Mouse (Mus musculus): ENCODE data around the gene Ager. TPM values are rescaled to one million over a fixed set of nuclear protein-coding genes. Genes with fewer than 3 reads are reported as not detected.

Gene Ager
- polyA plus RNA-seq, 1 experiment from 2014 or later: 2.3 TPM

DNA sequence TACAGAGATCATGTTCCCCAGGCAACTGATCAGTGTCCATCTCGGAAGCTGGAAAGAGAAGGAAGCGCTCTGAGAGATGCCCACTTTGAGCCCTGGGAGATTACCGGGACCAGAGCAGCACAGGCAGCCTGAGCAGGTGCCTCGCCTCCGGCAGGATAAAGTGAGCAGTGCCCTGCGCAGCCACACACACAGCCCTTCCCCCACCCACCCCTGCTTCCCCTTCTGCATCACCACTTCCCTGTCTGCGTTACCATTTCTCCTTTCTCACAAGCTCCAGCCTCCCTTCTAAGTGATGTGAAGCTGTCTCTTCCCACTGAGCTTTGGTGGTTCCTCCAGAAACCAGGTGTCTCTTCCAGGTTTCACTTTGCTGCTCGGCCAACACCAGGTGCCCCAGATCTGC lies 36.5 kb upstream of the Ager start:
- no peak overlapping the region for H3K4me3 ChIP-seq (ENCODE audit: low read depth, low read length)
- H3K4me2 ChIP-seq (ENCODE audit: low read depth, low read length): no peak overlapping the region
- H3K27ac ChIP-seq (replicated peaks; ENCODE audit: low read depth, low read length): no peak overlapping the region; the same call in 1 of the 2 replicates
- H3K9me3 ChIP-seq (ENCODE audit: control insufficient read depth, low read length): no peaks in the 10 kb centered on the region
- H3K4me1 ChIP-seq (ENCODE audit: control insufficient read depth, insufficient read depth, low read length): 0 out of 2 replicates have a peak, but pooled peaks cover 4% of the 10 kb centered on the region
- ATAC-seq (ENCODE audit: low read depth) (no peak), DNase-seq (ENCODE audit: low spot score) (no peak)
- WGBS: 22% methylated on average over 8 of the region's 8 CpGs
- H3K27me3 ChIP-seq (replicated peaks; ENCODE audit: control insufficient read depth, insufficient read depth, low read length): no peaks in the 10 kb centered on the region
- H3K36me3 ChIP-seq (ENCODE audit: control insufficient read depth, insufficient read depth, low read length): no peaks in the 10 kb centered on the region
- H3K9ac ChIP-seq (ENCODE audit: low read depth, low read length): no peak overlapping the region

DNA sequence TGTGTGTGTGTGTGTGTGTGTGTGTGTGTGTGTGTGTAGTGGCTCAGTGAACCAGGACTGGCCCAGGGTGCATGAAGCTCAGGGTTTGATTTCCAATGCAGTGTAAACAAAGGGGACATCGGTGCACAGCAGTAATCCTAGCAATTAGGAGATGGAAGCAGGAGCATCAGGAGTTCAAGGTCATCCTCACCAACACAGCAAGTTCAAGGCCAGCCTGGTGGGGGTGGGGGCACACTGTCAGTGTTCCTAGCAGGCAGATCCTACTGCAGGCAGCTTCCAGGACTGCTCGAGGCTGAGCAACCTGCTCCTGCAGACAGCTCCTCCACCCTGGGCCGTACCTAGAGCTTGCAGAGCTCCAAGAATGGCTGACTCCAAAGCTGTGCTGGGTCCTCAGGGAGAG lies 35.1 kb upstream of the Ager start:
- H3K9ac ChIP-seq (ENCODE audit: low read depth, low read length): no peak overlapping the region
- H3K36me3 ChIP-seq (ENCODE audit: control insufficient read depth, insufficient read depth, low read length): no peaks in the 10 kb centered on the region
- no peak overlapping the region for H3K27ac ChIP-seq (replicated peaks; ENCODE audit: low read depth, low read length)
- no peak overlapping the region for H3K4me3 ChIP-seq (ENCODE audit: low read depth, low read length)
- WGBS: 33% methylated on average over 3 of the region's 3 CpGs
- no peak for ATAC-seq (ENCODE audit: low read depth)
- no peak overlapping the region for H3K4me2 ChIP-seq (ENCODE audit: low read depth, low read length)
- DNase-seq (ENCODE audit: low spot score): no peak
- H3K9me3 ChIP-seq (ENCODE audit: control insufficient read depth, low read length): no peaks in the 10 kb centered on the region
- H3K4me1 ChIP-seq (ENCODE audit: control insufficient read depth, insufficient read depth, low read length): 0 out of 2 replicates have a peak, but pooled peaks cover 4% of the 10 kb centered on the region
- H3K27me3 ChIP-seq (replicated peaks; ENCODE audit: control insufficient read depth, insufficient read depth, low read length): no peaks in the 10 kb centered on the region

DNA sequence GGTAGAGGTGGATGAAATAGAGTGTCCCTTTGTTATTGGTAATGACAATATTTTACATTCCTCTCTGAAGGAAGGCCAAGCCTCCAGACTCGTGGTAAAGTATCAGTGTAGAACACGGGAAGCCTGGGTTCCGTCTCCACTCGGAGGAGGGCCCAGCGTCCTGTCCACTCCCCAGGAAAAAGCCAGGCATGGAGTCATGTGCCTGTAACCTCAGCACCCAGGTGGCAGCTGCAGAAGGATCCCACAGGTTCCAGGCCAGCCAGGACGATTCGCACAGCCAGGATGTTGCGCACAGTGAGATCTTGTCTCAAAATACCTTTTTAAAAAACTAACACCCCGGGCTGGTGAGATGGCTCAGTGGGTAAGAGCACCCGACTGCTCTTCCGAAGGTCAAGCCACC lies 34.3 kb upstream of the Ager start:
- no peak overlapping the region for H3K9ac ChIP-seq (ENCODE audit: low read depth, low read length)
- no peaks in the 10 kb centered on the region for H3K9me3 ChIP-seq (ENCODE audit: control insufficient read depth, low read length)
- 69% methylated on average over 11 of the region's 11 CpGs for WGBS
- no peaks in the 10 kb centered on the region for H3K27me3 ChIP-seq (replicated peaks; ENCODE audit: control insufficient read depth, insufficient read depth, low read length)
- H3K4me2 ChIP-seq (ENCODE audit: low read depth, low read length): no peak overlapping the region
- ATAC-seq (ENCODE audit: low read depth) (no peak), DNase-seq (ENCODE audit: low spot score) (no peak)
- no peak overlapping the region for H3K4me3 ChIP-seq (ENCODE audit: low read depth, low read length)
- H3K4me1 ChIP-seq (ENCODE audit: control insufficient read depth, insufficient read depth, low read length): 0 out of 2 replicates have a peak, but pooled peaks cover 4% of the 10 kb centered on the region
- H3K36me3 ChIP-seq (ENCODE audit: control insufficient read depth, insufficient read depth, low read length): no peaks in the 10 kb centered on the region
- H3K27ac ChIP-seq (replicated peaks; ENCODE audit: low read depth, low read length): no peak overlapping the region

DNA sequence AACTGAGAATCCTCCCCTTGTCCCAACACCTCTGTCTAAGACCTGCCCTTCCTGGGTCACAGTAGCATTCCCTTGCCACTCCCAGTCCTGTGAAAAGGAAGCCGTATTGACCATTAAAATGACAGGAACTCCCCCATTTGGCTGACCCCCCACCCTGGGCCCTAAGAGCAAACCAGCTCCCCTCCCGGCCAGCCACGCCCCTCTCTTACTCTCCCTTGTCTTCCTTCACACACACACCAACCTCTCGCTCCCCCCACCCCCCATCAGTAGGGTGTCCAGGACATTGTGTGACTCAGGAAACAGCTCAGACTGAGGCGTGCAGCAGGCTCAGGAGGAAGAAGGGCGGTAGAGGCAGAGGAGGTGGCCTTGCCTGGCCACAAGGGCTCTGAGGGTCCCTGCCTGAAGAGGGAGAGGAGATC lies 33.6 kb upstream of the Ager start, which contains the start of gene Notch4:
Notch4 (plus strand) TSS at position 266 of the 419 bp plus-strand sequence.
- Histone ChIP-seq H3K4me2 (ENCODE audit: low read depth, low read length) (peak within 1 kb of the TSS; percentile 2; the same call in 1 of the 2 replicates), H3K36me3 (ENCODE audit: control insufficient read depth, insufficient read depth, low read length) (no peaks in the 10 kb centered on the region), H3K27me3 (replicated peaks; ENCODE audit: control insufficient read depth, insufficient read depth, low read length) (no peaks in the 10 kb centered on the region), H3K9ac (ENCODE audit: low read depth, low read length) (0 out of 2 replicates have a peak within 1 kb of the TSS, but pooled peaks have one; percentile 5), H3K4me1 (ENCODE audit: control insufficient read depth, insufficient read depth, low read length) (0 out of 2 replicates have a peak, but pooled peaks cover 4% of the 10 kb centered on the region), H3K27ac (replicated peaks; ENCODE audit: low read depth, low read length) (peak within 1 kb of the TSS; percentile 19), H3K4me3 (ENCODE audit: low read depth, low read length) (no peak within 1 kb of the TSS), H3K9me3 (ENCODE audit: control insufficient read depth, low read length) (no peaks in the 10 kb centered on the region)
- WGBS: 21% methylated on average over 6 of the region's 6 CpGs
- ATAC-seq (ENCODE audit: low read depth) (no peak), DNase-seq (ENCODE audit: low spot score) (peak; percentile 10)

DNA sequence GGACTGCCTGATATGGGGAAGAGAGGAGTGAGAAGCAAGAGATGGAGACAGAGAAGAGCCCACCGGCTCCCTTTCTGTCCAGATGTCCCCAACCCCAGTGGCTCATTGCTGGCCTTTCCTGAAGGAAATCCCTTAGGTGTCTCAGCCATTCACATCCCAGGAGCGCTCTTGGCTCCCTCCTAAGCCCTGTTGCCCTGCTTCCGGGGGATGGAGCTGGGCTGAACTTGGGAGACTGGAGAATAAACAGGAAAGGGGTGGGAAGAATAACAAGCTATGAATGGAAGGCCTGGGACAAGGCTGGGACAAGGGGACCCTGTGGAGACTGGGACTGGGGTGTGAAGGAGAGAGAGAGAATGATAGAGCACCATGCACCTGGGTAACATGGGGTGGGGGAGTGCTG lies 32.9 kb upstream of the Ager start:
- ATAC-seq (ENCODE audit: low read depth) (no peak), DNase-seq (ENCODE audit: low spot score) (no peak)
- WGBS: 29% methylated on average over 3 of the region's 3 CpGs
- Histone ChIP-seq H3K36me3 (ENCODE audit: control insufficient read depth, insufficient read depth, low read length) (no peaks in the 10 kb centered on the region), H3K4me1 (ENCODE audit: control insufficient read depth, insufficient read depth, low read length) (0 out of 2 replicates have a peak, but pooled peaks cover 4% of the 10 kb centered on the region), H3K4me2 (ENCODE audit: low read depth, low read length) (peak overlapping the region; percentile 2; the same call in 1 of the 2 replicates), H3K27me3 (replicated peaks; ENCODE audit: control insufficient read depth, insufficient read depth, low read length) (no peaks in the 10 kb centered on the region), H3K4me3 (ENCODE audit: low read depth, low read length) (no peak overlapping the region), H3K9me3 (ENCODE audit: control insufficient read depth, low read length) (no peaks in the 10 kb centered on the region), H3K27ac (replicated peaks; ENCODE audit: low read depth, low read length) (peak overlapping the region; percentile 19; the same call in 1 of the 2 replicates), H3K9ac (ENCODE audit: low read depth, low read length) (no peak overlapping the region)

DNA sequence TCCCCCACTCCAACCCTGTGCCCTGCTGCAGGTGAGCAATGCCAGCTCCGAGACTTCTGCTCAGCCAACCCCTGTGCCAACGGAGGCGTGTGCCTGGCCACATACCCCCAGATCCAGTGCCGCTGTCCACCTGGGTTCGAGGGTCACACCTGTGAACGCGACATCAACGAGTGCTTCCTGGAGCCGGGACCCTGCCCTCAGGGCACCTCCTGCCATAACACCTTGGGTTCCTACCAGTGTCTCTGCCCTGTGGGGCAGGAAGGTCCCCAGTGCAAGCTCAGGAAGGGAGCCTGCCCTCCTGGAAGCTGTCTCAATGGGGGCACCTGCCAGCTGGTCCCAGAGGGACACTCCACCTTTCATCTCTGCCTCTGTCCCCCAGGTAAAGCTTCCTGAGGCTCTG lies 30.4 kb upstream of the Ager start:
- H3K27ac ChIP-seq (replicated peaks; ENCODE audit: low read depth, low read length): no peak overlapping the region
- no peak overlapping the region for H3K4me2 ChIP-seq (ENCODE audit: low read depth, low read length)
- no peaks in the 10 kb centered on the region for H3K9me3 ChIP-seq (ENCODE audit: control insufficient read depth, low read length)
- 0 out of 2 replicates have a peak, but pooled peaks cover 4% of the 10 kb centered on the region for H3K4me1 ChIP-seq (ENCODE audit: control insufficient read depth, insufficient read depth, low read length)
- ATAC-seq (ENCODE audit: low read depth) (no peak), DNase-seq (ENCODE audit: low spot score) (no peak)
- no peak overlapping the region for H3K9ac ChIP-seq (ENCODE audit: low read depth, low read length)
- 59% methylated on average over 6 of the region's 9 CpGs for WGBS
- no peaks in the 10 kb centered on the region for H3K36me3 ChIP-seq (ENCODE audit: control insufficient read depth, insufficient read depth, low read length)
- no peak overlapping the region for H3K4me3 ChIP-seq (ENCODE audit: low read depth, low read length)
- no peaks in the 10 kb centered on the region for H3K27me3 ChIP-seq (replicated peaks; ENCODE audit: control insufficient read depth, insufficient read depth, low read length)

DNA sequence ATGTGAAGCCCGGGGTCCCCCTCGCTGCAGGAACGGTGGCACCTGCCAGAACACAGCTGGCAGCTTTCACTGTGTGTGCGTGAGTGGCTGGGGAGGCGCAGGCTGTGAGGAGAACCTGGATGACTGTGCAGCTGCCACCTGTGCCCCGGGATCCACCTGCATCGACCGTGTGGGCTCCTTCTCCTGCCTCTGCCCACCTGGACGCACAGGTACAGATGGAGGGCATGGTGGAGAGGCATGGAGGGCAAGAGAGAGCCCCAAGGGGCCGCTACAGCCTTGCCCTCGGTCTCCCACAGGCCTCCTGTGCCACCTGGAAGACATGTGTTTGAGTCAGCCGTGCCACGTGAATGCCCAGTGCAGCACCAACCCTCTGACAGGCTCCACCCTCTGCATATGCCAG lies 29.2 kb upstream of the Ager start:
- Histone ChIP-seq H3K4me2 (ENCODE audit: low read depth, low read length) (no peak overlapping the region), H3K36me3 (ENCODE audit: control insufficient read depth, insufficient read depth, low read length) (no peaks in the 10 kb centered on the region), H3K4me1 (ENCODE audit: control insufficient read depth, insufficient read depth, low read length) (0 out of 2 replicates have a peak, but pooled peaks cover 4% of the 10 kb centered on the region), H3K9me3 (ENCODE audit: control insufficient read depth, low read length) (no peaks in the 10 kb centered on the region), H3K9ac (ENCODE audit: low read depth, low read length) (no peak overlapping the region), H3K4me3 (ENCODE audit: low read depth, low read length) (no peak overlapping the region), H3K27ac (replicated peaks; ENCODE audit: low read depth, low read length) (no peak overlapping the region), H3K27me3 (replicated peaks; ENCODE audit: control insufficient read depth, insufficient read depth, low read length) (no peaks in the 10 kb centered on the region)
- no peak for DNase-seq (ENCODE audit: low spot score)
- ATAC-seq (ENCODE audit: low read depth): no peak
- 80% methylated on average over 11 of the region's 13 CpGs for WGBS

DNA sequence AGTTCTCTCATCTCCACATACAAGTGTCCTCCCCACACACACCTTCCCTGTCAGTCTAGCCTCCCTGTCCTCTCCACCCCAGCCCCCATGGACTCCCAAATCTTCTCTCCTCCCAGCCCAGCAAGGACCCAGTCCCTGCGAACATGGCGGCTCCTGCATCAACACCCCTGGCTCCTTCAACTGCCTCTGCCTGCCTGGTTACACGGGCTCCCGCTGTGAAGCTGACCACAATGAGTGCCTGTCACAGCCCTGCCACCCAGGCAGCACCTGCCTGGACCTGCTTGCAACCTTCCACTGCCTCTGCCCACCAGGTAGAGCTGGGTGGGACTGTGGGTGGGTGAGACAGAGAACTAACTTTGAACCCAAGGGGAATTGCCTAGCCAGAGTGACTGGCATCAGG lies 27.7 kb upstream of the Ager start:
- ATAC-seq (ENCODE audit: low read depth): no peak
- no peaks in the 10 kb centered on the region for H3K36me3 ChIP-seq (ENCODE audit: control insufficient read depth, insufficient read depth, low read length)
- 66% methylated on average over 4 of the region's 4 CpGs for WGBS
- H3K9me3 ChIP-seq (ENCODE audit: control insufficient read depth, low read length): no peaks in the 10 kb centered on the region
- no peak overlapping the region for H3K4me2 ChIP-seq (ENCODE audit: low read depth, low read length)
- H3K4me1 ChIP-seq (ENCODE audit: control insufficient read depth, insufficient read depth, low read length): no peaks in the 10 kb centered on the region
- H3K4me3 ChIP-seq (ENCODE audit: low read depth, low read length): no peak overlapping the region
- no peak overlapping the region for H3K27ac ChIP-seq (replicated peaks; ENCODE audit: low read depth, low read length)
- H3K9ac ChIP-seq (ENCODE audit: low read depth, low read length): no peak overlapping the region
- H3K27me3 ChIP-seq (replicated peaks; ENCODE audit: control insufficient read depth, insufficient read depth, low read length): no peaks in the 10 kb centered on the region
- no peak for DNase-seq (ENCODE audit: low spot score)

DNA sequence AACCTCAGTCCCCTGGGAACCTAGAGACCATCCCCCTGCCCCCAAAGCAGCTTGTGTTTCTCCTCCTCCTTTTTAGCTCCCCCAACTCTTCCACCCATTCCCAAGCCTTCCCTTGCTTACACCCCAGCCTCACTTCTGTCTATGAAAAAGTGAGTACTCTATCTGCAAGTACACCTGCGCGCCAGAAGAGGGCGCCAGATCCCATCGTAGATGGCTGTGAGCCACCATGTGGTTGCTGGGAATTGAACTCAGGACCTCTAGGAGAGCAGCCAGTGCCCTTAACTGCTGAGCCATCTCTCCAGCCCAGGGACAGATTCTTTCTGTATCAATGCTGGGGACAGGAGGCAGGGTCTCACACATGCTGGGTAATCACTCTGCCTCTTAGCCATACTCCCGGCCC lies 25.8 kb upstream of the Ager start:
- no peak overlapping the region for H3K4me2 ChIP-seq (ENCODE audit: low read depth, low read length)
- no peak for ATAC-seq (ENCODE audit: low read depth)

More for the DNA sequence above, 25.8 kb upstream of the Ager start:
- DNase-seq (ENCODE audit: low spot score): no peak
- no peak overlapping the region for H3K4me3 ChIP-seq (ENCODE audit: low read depth, low read length)
- no peaks in the 10 kb centered on the region for H3K9me3 ChIP-seq (ENCODE audit: control insufficient read depth, low read length)
- H3K27me3 ChIP-seq (replicated peaks; ENCODE audit: control insufficient read depth, insufficient read depth, low read length): no peaks in the 10 kb centered on the region
- no peak overlapping the region for H3K27ac ChIP-seq (replicated peaks; ENCODE audit: low read depth, low read length)
- no peak overlapping the region for H3K9ac ChIP-seq (ENCODE audit: low read depth, low read length)
- 10% methylated on average over 5 of the region's 5 CpGs for WGBS
- no peaks in the 10 kb centered on the region for H3K36me3 ChIP-seq (ENCODE audit: control insufficient read depth, insufficient read depth, low read length)
- H3K4me1 ChIP-seq (ENCODE audit: control insufficient read depth, insufficient read depth, low read length): no peaks in the 10 kb centered on the region
